Mouse (Mus musculus) lung, postnatal 0 days (tissue): ENCODE measurements at regions not wholly inside any gene's neighbourhood (a gene's known extent, or its start where the extent isn't known, plus 50 kb on each side); places are given as distances from the start of the nearest gene placed in this dataset.

Experiments
- ATAC-seq: fragments of 200-750 bp; cut with Nextera tagmentation; 2 replicates; pipeline ENCODE4 v1.8.0; 2017; ENCODE audit warnings: moderate library complexity
- DNase-seq: peaks from one replicate; pipeline ENCODE4 v3.0.0-alpha.2; 2016; ENCODE audit warnings: low spot score
- H3K27ac ChIP-seq: fragments of 300-500 bp; sonication (generic); 2 replicates; pipeline ENCODE4 v1.5.1; 2014; ENCODE audit warnings: antibody characterized with exemption, mild to moderate bottlenecking, low read length, mixed read lengths
- H3K27me3 ChIP-seq: fragments of 300-500 bp; sonication (generic); replicated peaks from 2 replicates; pipeline ENCODE4 v1.6.1; 2014; ENCODE audit warnings: low read length, mixed read lengths; ENCODE audit not compliant: insufficient read depth
- H3K36me3 ChIP-seq: fragments of 300-500 bp; sonication (generic); 2 replicates; pipeline ENCODE4 v1.6.1; 2014; ENCODE audit warnings: low read length, mixed read lengths; ENCODE audit not compliant: insufficient read depth
- H3K4me1 ChIP-seq: fragments of 300-500 bp; sonication (generic); 2 replicates; pipeline ENCODE4 v1.6.1; 2014; ENCODE audit warnings: antibody characterized with exemption, low read depth, low read length, mixed read lengths; ENCODE audit not compliant: insufficient read depth
- H3K4me2 ChIP-seq: fragments of 300-500 bp; sonication (generic); replicated peaks from 2 replicates; pipeline ENCODE4 v1.6.1; 2014; ENCODE audit warnings: low read depth, mild to moderate bottlenecking, low read length, moderate library complexity, mixed read lengths
- H3K4me3 ChIP-seq: fragments of 300-500 bp; sonication (generic); 2 replicates; pipeline ENCODE4 v1.5.1; 2014; ENCODE audit warnings: low read depth, low read length
- H3K9ac ChIP-seq: fragments of 300-500 bp; sonication (generic); replicated peaks from 2 replicates; pipeline ENCODE4 v1.6.1; 2014; ENCODE audit warnings: low read depth, mild to moderate bottlenecking
- H3K9me3 ChIP-seq: fragments of 300-500 bp; sonication (generic); 2 replicates; pipeline ENCODE4 v1.6.1; 2016; ENCODE audit warnings: low read length, mixed read lengths
- CTCF ChIP-seq: IDR thresholded peaks from 2 replicates; pipeline ENCODE4 v1.5.1; 2016; ENCODE audit warnings: antibody characterized with exemption, mild to moderate bottlenecking
- EP300 ChIP-seq: IDR thresholded peaks from 2 replicates; pipeline ENCODE4 v1.6.1; 2016; ENCODE audit warnings: antibody characterized with exemption, mild to moderate bottlenecking, control low read depth
- WGBS: fragments of 180-500 bp; shearing (Covaris S2); extraction: QIAGEN DNeasy Blood & Tissue Kit; methylation state at CpG from one replicate; pipeline ENCODE4 v1.1.7; 2014; 5-methylcytosine and 5-hydroxymethylcytosine counted together

DNA sequence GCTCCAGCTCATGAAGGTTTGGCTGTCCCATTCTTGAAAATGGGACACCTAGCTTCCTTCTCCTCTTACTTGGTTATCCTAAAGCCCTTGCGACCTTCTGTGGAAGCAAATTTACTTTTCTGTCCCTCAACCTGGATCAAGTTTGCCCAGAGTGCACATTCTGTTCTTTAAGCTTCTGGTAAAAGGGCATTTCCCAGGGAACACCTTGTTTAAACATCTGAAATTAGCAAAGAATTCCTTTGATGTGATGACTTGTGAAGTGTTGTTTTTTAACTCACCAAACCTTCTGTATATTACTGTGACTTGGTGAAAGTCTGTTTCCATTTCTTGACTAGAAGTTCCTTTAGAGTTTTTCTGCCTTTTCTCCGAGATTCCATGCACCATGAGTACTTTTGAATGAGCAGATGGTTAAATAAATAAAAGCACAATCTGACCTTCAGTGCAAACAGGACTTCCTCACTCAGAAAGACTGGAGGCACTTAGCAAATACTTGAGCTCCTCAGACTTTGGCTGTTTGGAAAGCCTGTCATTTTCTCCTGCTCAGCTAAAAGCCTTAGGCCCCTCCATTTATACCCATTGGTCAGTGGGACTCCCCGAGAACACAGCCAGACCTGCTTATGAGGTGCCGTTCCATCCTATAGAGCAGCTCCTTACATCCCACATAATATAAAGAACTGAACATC lies 69.3 kb upstream of the Rprm start:
- H3K4me3 ChIP-seq: no peak overlapping the region
- no peaks in the 10 kb centered on the region for H3K9me3 ChIP-seq
- no peak overlapping the region for H3K9ac ChIP-seq
- no peaks in the 10 kb centered on the region for H3K36me3 ChIP-seq
- ATAC-seq (peak; percentile 83), DNase-seq (peak; percentile 79)
- no peaks in the 10 kb centered on the region for H3K4me1 ChIP-seq
- WGBS: 45% methylated on average over 4 of the region's 4 CpGs
- TF ChIP-seq CTCF: no peak
- TF ChIP-seq EP300: peak; percentile 98
- H3K4me2 ChIP-seq: no peak overlapping the region
- H3K27me3 ChIP-seq: no peaks in the 10 kb centered on the region
- peak overlapping the region; percentile 73 for H3K27ac ChIP-seq

DNA sequence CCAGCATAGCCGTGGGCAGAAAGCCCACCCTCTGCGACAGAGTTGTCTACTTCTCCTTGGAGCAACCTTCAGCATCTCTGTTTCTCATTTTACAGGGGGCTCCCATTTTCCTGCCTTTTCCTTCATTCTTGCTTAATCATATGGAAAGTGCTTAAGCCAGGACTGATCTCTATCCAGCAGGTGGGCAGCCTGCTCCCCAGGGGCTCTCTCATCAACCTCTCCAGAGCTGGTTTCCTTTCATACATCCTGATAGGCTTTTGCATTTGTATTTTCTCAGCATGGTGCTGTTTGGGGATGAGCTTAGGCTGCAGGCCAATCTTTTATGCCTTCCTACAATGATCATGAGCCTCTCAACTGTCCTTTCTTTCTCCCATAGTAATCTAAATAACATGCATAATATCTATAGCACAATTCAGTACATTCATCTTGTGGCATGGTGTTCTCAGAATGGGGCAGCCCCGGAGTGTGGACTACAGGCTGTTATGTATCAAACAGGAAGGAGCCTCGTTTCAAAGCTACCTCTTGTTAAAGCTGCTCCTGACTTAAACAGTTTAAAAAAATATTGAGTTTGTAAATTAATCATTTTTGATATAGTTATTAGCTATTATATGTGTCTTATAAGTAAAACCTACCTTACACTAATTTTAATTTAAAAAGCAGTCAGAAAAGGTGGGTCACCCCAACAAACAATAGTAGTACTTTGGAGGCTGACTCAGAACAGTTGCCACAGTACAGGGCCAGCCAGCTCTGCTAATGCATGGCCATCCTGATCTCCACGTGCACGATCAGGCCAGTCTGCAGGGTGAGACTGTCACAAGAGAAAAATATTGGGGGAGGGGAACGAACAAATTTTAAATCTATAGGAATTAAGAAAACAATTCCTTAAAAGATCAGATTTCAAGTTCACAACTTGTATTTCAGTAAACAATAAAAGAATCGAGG lies 73.6 kb upstream of the Rprm start:
- no peak overlapping the region for H3K4me3 ChIP-seq
- no peak overlapping the region for H3K9ac ChIP-seq
- ATAC-seq (no peak), DNase-seq (no peak)
- WGBS: 52% methylated on average over 8 of the region's 8 CpGs
- no peaks in the 10 kb centered on the region for H3K27me3 ChIP-seq
- no peak overlapping the region for H3K27ac ChIP-seq
- no peak for TF ChIP-seq EP300
- TF ChIP-seq CTCF: no peak
- H3K36me3 ChIP-seq: no peaks in the 10 kb centered on the region
- no peaks in the 10 kb centered on the region for H3K4me1 ChIP-seq
- no peaks in the 10 kb centered on the region for H3K9me3 ChIP-seq
- no peak overlapping the region for H3K4me2 ChIP-seq

GRCm38 (mm10) chr2:54177549-54177948 lies 92.2 kb upstream of the Rprm start:
- Histone ChIP-seq H3K4me2 (no peak overlapping the region), H3K9me3 (no peaks in the 10 kb centered on the region), H3K27me3 (no peaks in the 10 kb centered on the region), H3K9ac (no peak overlapping the region), H3K4me3 (no peak overlapping the region), H3K27ac (no peak overlapping the region), H3K36me3 (no peaks in the 10 kb centered on the region), H3K4me1 (no peaks in the 10 kb centered on the region)
- ATAC-seq (peak; percentile 94), DNase-seq (peak; percentile 78)
- peak; percentile 48 for TF ChIP-seq CTCF
- TF ChIP-seq EP300: peak; percentile 95
- WGBS: 66% methylated on average over 2 of the region's 2 CpGs

DNA sequence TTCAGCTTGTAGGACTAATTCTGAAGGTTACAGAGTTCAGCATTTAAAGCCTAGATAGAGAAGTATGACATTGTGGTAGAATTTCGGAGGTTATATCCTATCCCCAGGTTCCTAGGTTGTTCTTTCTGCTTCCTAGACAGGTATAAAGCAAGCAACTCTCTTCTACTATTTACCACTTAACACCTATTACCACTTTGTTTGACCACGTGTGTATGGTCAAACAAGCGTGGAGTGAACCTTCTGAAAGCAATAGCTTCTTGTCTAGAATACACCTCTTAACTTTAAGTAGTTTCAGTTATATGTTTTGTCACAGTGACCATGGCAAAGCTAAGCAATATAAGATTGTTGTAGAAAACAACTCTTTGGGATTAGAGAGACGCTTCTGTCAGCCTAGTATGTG lies 105.5 kb upstream of the Rprm start:
- Histone ChIP-seq H3K27ac (no peak overlapping the region), H3K36me3 (no peaks in the 10 kb centered on the region), H3K4me1 (no peaks in the 10 kb centered on the region), H3K4me3 (no peak overlapping the region), H3K9me3 (no peaks in the 10 kb centered on the region), H3K27me3 (no peaks in the 10 kb centered on the region), H3K4me2 (no peak overlapping the region), H3K9ac (no peak overlapping the region)
- no peak for TF ChIP-seq EP300
- WGBS: 49% methylated on average over 4 of the region's 4 CpGs
- DNase-seq (peak; percentile 52), ATAC-seq (peak; percentile 52; the same call in 1 of the 2 replicates)

DNA sequence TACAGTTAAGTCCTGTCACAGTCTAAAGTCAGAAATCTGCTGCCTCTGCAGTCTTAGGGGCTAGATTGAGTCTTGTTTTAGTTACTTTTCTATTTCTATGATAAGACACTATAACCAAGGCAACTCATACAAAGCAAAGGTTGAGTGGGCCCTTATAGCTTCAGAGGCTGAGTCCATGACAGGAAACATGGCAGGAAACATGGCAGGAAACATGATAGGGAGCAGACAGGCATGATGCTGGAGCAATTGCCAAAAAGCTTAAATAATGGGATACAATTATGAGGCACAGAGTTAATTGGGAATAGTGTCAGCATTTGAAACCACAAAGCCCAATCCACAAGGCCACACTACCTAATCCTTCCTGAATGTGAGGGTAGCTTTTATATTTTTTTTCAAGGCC lies 113.0 kb upstream of the Rprm start:
- H3K27me3 ChIP-seq: no peaks in the 10 kb centered on the region
- no peak overlapping the region for H3K4me3 ChIP-seq
- no peaks in the 10 kb centered on the region for H3K9me3 ChIP-seq
- ATAC-seq (no peak), DNase-seq (no peak)
- H3K9ac ChIP-seq: no peak overlapping the region
- H3K4me2 ChIP-seq: no peak overlapping the region
- TF ChIP-seq EP300: no peak
- no peak for TF ChIP-seq CTCF
- no peaks in the 10 kb centered on the region for H3K36me3 ChIP-seq
- no peak overlapping the region for H3K27ac ChIP-seq
- no peaks in the 10 kb centered on the region for H3K4me1 ChIP-seq

- peak; percentile 82 for DNase-seq
- Histone ChIP-seq H3K27me3 (no peaks in the 10 kb centered on the region), H3K9me3 (no peaks in the 10 kb centered on the region), H3K9ac (no peak overlapping the region), H3K4me2 (no peak overlapping the region), H3K27ac (no peak overlapping the region), H3K36me3 (no peaks in the 10 kb centered on the region), H3K4me1 (no peaks in the 10 kb centered on the region), H3K4me3 (no peak overlapping the region)
- 34% methylated on average over 3 of the region's 3 CpGs for WGBS
- TF ChIP-seq EP300 (peak; percentile 74), CTCF (no peak)
- ATAC-seq: peak; percentile 80
Observed at GRCm38 (mm10) chr2:54215597-54215996, 130.2 kb upstream of the Rprm start.
